Mouse (Mus musculus): ENCODE measurements around the gene Filip1.
"Not testable (repeated sequence)": the region's sequence is repeated elsewhere in the genome, so short reads cannot be mapped to it uniquely, and the experiment has no call there.

The Filip1 gene

GRCm38 (mm10) chr9:80012751-80013150, at the start of gene Filip1:
Gene Filip1 (minus strand): TSS chr9:80012851.
- DNase-seq: no peak

DNA sequence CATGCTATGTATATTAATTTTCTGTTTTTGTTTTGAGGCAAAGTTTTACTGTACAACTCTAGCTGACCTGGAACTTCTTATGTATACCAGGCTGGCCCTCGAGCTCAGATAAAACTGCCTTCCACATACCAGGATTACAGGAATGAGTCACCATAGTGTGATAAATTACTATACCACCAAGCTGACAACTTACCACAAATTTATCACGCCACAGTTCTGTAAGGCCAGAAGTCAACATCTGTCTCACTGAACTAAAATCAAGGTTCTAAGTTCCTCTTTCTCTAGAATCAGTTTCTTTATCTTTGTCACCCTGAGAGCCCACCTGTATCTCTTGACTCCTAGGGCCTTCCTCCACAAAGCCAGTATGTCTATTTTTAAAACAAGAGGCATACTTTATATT, 45.0 kb upstream of the Filip1 start:
- DNase-seq: no peak

DNA sequence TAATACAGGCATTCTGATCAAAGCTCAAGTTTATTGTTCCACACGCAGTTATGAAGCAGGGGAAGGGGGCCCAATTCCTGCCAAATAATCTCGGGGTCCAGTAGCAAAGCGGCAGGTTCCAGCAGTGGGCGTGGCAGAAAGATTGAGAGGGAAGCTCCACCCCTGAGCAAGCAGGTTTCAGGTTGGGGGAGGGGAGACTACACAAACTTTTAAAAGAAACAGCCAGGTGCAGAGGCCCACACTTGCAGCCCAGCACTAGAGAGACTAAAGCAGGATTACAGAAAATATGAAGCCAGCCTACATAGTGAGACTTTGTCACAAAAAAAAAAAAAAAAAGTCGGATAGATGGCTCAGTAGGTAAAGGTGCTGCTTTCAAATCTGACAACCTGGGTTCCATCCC, 40.3 kb upstream of the Filip1 start:
- DNase-seq: no peak

DNA sequence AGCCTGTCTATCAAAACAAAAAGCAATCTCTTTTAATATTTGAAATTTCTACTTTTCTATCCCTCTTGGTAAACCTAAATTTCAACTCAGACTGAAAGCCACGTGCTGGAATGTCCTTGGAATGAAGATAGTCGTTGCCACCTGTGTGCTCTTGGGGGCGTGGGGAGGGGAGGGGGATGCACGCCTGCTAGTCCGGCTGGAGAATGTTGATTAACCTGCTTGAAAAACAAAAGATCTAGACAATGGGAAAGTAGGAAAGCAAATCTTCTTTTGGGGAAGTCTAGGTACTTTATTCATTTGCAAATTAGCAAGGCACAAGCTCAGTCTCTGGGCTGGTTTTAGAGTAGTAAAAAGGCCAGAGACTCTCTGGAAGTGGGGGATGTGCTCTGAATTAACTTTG, 36.6 kb upstream of the Filip1 start:
- DNase-seq: not testable (repeated sequence)

DNA sequence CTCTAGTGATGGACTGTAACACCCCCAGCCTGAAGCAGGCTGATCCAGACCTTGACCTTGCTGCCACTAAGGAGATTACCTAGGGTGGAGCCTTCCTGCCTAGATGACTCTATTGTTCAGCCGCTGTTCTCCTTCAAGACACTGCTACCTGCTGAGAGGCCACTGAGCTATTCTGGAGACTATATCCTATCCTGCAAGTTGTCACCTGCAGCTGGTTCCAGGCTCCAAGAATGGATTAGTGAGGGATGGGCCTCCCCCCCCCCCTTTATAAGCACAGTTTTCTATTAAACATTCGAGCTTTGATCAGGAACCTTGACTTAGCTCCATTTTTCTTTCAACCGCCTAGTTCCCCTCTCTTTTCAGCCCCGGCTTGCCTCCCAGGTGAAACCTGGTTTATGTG, 31.6 kb upstream of the Filip1 start:
- not testable (repeated sequence) for DNase-seq

DNA sequence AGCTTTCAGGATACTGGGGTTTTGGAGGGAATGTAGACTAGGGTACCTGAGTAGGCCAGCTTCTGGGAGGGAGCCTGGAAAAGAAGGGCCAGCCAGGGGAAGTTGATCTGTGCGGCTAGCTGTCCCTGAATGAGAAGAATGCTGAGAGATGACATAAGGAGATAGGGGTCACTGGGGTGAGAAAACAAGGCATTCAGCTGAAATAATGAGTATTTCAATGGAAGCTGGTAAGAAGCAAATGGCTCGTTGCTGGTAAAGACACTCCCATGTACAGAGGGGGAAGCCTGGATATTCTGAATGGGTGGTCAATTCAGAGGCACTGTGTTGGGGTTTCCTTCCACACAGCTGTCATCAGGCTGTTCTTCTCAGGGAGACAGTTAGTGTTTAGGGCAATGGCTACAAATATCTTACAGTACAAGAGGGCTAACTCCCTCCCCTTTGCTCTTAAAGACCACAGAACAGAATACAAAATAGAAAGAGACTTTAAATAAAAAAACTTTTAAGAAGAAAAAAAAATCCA, 26.7 kb upstream of the Filip1 start:
- DNase-seq: no peak

- no peak for DNase-seq
Observed at GRCm38 (mm10) chr9:80037997-80038383, 25.3 kb upstream of the Filip1 start.

- no peak for DNase-seq
Observed at GRCm38 (mm10) chr9:80037262-80037996, 24.8 kb upstream of the Filip1 start.

DNA sequence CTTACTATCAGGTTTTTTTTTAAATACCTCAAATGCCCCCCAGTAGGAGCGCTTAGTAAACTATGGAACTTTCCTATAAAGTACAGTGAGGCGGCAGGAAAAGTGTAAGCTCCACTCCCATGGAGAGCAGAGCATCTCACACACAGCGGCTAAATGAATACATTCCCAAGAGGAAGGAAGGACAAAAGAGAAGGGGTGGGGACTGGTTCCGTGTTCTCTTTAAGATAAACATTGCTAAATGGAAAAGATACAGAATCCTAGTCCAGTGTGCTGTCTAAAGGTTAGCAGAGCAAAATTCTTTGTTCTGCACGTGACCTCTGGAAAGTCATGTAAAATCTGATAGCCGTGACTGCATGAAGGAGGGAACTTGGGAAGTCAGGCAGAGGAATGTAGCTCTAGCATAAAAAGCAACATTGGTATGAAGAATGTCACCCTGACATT, 13.9 kb upstream of the Filip1 start:
- no peak for DNase-seq

- peak; percentile 15 for DNase-seq
Observed at GRCm38 (mm10) chr9:80026017-80026416, 13.4 kb upstream of the Filip1 start.

GRCm38 (mm10) chr9:80025347-80025746, 12.7 kb upstream of the Filip1 start:
- not testable (repeated sequence) for DNase-seq

GRCm38 (mm10) chr9:80022821-80023220, 10.2 kb upstream of the Filip1 start:
- no peak for DNase-seq

DNA sequence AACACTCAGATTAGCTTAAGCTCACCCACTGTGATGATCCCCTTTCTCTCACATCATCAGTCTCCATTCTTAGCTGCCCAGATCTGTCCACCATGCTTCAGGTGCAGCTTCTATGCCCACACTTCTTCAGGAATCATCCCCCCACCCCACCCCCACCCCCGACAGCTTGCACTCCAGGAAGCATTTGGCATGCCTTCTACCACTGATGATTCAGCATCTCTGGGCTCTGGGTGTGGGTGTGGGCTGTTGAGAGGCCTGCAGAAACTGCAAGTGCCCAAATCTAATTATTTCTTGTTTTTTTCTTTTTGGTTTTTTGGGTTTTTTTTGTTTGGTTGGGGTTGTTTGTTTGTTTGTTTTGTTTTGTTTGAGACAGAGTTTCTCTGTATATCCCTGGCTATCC, 9.0 kb upstream of the Filip1 start:
- DNase-seq: no peak

- DNase-seq: no peak
Observed at GRCm38 (mm10) chr9:80020429-80020828, 7.8 kb upstream of the Filip1 start.

GRCm38 (mm10) chr9:80012016-80012415, 635 bp downstream of the Filip1 start:
- no peak for DNase-seq

GRCm38 (mm10) chr9:80002394-80003188, 10.1 kb downstream of the Filip1 start:
- peak; percentile 36 for DNase-seq

DNA sequence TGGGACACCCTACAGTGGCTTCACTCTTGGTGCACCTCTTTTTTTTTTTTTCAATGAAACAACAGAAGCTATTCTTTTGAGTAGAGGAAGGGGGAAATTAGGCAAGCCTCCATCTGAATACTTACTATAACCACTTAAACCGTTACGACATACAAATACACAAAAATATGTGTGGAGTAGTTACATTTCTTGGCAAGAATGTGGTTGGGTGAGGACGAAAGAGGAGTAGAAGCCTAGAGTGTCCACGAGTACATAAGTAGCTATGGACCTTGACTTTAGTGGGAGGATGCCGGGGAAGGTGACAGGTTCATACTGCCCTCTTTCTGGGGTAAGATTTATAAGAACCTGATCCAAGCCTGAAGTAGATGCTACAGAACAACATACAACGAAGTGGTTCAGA, 15.4 kb downstream of the Filip1 start:
- no peak for DNase-seq

- DNase-seq: no peak
Observed at GRCm38 (mm10) chr9:79994296-79994695, 18.4 kb downstream of the Filip1 start.

GRCm38 (mm10) chr9:79993066-79993465, 19.6 kb downstream of the Filip1 start:
- DNase-seq: no peak

GRCm38 (mm10) chr9:79990456-79991017, 22.1 kb downstream of the Filip1 start:
- no peak for DNase-seq

DNA sequence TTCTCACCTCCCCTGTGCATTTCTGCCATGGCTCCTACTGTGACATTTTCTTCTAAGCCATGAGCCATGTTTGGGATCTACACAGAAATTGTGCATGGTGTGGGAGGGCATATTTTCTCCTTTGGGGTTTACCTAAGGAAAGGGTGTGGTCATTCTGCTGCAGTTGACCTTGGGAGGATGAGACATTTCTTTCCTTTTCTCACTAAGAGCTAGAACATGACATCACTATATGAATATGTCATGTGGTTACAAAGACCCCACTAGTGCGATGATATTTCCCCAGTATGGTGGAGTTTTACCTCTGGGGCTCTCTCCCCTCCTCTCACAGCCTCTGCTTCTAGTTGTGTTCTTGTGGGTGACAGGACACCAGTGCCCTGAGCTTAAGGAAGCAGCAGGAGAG, 22.9 kb downstream of the Filip1 start:
- DNase-seq: no peak

DNA sequence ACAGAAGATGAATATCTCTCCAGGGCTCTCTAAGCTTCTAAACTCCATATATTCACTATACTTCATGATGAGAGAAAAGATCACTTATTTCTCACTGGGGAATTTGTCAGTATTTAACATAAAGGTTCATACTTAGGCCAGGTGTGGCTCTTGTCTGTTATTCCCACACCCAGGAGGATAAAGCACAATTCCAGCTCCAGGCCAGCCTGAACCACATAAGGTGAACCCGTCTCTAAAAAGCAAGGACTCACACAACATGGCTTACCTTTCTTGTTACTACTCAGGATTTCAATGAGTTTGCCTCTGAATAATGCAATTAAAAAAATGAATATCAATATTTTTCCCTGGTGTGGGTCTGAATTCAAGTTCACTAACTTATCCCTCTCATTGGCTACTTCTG, 23.6 kb downstream of the Filip1 start:
- DNase-seq: no peak

- DNase-seq: no peak
Observed at GRCm38 (mm10) chr9:79983244-79983643, 29.4 kb downstream of the Filip1 start.

GRCm38 (mm10) chr9:79979274-79979673, 33.4 kb downstream of the Filip1 start:
- DNase-seq: no peak

Data from cerebellum, adult 11 months (tissue).